Mouse (Mus musculus) heart, postnatal 0 days (tissue): ENCODE results near the gene Gria4.

Source experiments
- CTCF ChIP-seq: IDR thresholded peaks from 2 replicates; pipeline ENCODE4 v1.5.1; 2016; ENCODE audit warnings: antibody characterized with exemption, control low read depth, low read depth
- EP300 ChIP-seq: IDR thresholded peaks from 2 replicates; pipeline ENCODE4 v1.6.1; 2016; ENCODE audit warnings: antibody characterized with exemption, low read depth

DNA sequence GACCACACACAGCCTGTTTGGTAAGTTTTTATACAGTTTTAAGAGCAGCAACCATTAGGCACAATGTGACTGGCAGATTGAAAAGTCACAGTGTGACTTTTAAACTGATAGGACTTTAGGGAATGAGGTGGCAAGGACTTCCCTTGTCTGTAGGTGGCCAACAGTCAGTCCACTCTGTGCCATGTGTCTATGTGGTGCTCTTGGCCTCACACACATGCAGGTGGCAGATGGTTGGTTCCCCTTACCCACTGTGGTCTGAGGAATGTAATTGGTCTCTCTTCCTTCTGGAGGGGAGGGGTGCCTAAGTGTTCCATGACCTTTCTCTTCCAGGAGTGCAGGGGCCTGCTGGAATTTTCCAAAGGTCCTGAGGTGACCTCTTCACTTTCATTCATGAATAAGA, 137.1 kb downstream of the Gria4 start:
- TF ChIP-seq EP300 (no peak), CTCF (no peak)
